Comparison of ENCODE assay signal across 11 mouse cellular contexts in genomic region chr16:31330970-31331369, GRCm38 (mm10). TPM values are rescaled to one million over a fixed set of nuclear protein-coding genes. Genes with fewer than 3 reads are reported as not detected.
DNase-seq lines count a peak whose midpoint lies in the region; ATAC-seq and TF ChIP-seq lines count a peak whose summit lies in the region.
"Not testable (repeated sequence)": the region's sequence is repeated elsewhere in the genome, so short reads cannot be mapped to it uniquely, and the experiment has no call there.
"Had no signal": no experiment of that assay in that cellular context is flagged by ENCODE, and none has a peak within 500 bp of the region (broad histone marks: within the 10 kb centered on the region; RNA-seq: fewer than 3 reads in every experiment).

No protein-coding gene starts in this region.

- not testable (repeated sequence) for H3K9ac ChIP-seq in heart, adult 2 months (ENCODE audit: low read depth, low read length); lung, embryonic 16.5 days (ENCODE audit: low read length)

- not testable (repeated sequence) for TF ChIP-seq CTCF in heart, adult 2 months (IDR thresholded peaks at IDR 0.05)

- DNase-seq in adipocyte (ENCODE audit: low spot score): peak; percentile 78
- DNase-seq in gastrocnemius, postnatal 14 days: peak; percentile 46
- peak; percentile 64 to 70 for DNase-seq in heart, adult 2 months
- peak; percentile 60 for DNase-seq in heart, postnatal 25 days (ENCODE audit: low spot score)
- DNase-seq in kidney, postnatal 25 days: peak; percentile 29 to 56
- DNase-seq in lung, postnatal 36 days: peak; percentile 77

- H3K36me3 ChIP-seq in heart, adult 2 months (ENCODE audit: control insufficient read depth, insufficient read depth, low read length); lung, embryonic 16.5 days (ENCODE audit: control insufficient read depth, insufficient read depth, low read length): not testable (repeated sequence)

- H3K79me2 ChIP-seq in heart, adult 2 months (replicated peaks; ENCODE audit: control insufficient read depth, insufficient read depth, low read length): not testable (repeated sequence)

- H3K4me1 ChIP-seq in heart, adult 2 months (ENCODE audit: control insufficient read depth, insufficient read depth, low read length): peaks cover 13% of the 10 kb centered on the region
- peaks cover 12% of the 10 kb centered on the region for H3K4me1 ChIP-seq in lung, embryonic 16.5 days (replicated peaks; ENCODE audit: control insufficient read depth, insufficient read depth, low read length)

- not testable (repeated sequence) for H3K4me2 ChIP-seq in lung, embryonic 16.5 days (ENCODE audit: low read depth, low read length)

- H3K27ac ChIP-seq in heart, adult 2 months: peak overlapping the region; percentile 36
- not testable (repeated sequence) for H3K27ac ChIP-seq in lung, embryonic 16.5 days (ENCODE audit: low read length)

- not testable (repeated sequence) for H3K4me3 ChIP-seq in heart, adult 2 months; lung, embryonic 16.5 days (ENCODE audit: low read length)

- TF ChIP-seq POLR2A in heart, adult 2 months (IDR thresholded peaks at IDR 0.05; ENCODE audit: insufficient read depth, low read depth, low read length): not testable (repeated sequence)

- ATAC-seq in lung, embryonic 16.5 days (ENCODE audit: low read depth): peak; percentile 65

- intact Hi-C loops in gastrocnemius, postnatal 14 days (cut with DNase I; ENCODE audit: low total_unique reads); heart, adult 2 months (cut with DNase I); heart, postnatal 25 days (cut with DNase I): not testable (repeated sequence)

- H3K9me3 ChIP-seq in lung, embryonic 16.5 days (ENCODE audit: control insufficient read depth, low read length): not testable (repeated sequence)

- not testable (repeated sequence) for TF ChIP-seq EP300 in heart, adult 2 months (IDR thresholded peaks at IDR 0.05; ENCODE audit: insufficient read depth, low read depth, low read length)

- 44% methylated on average over 6 of the region's 6 CpGs for WGBS in heart, adult 2 months
- WGBS in lung, embryonic 16.5 days: 73% methylated on average over 6 of the region's 6 CpGs

- H3K27me3 ChIP-seq in heart, adult 2 months (ENCODE audit: control insufficient read depth, insufficient read depth, low read length); lung, embryonic 16.5 days (ENCODE audit: control insufficient read depth, insufficient read depth, low read depth, low read length): not testable (repeated sequence)

RNA-seq across cellular contexts. Expression of gene Apod, which starts 16.4 kb away (rescaled TPM):
- total RNA-seq in gastrocnemius, postnatal 14 days (2021): 10 to 100 TPM; 11.1 to 24.4 TPM
- 1 to 10 TPM; 5.3 to 7.5 TPM for total RNA-seq in heart, adult 2 months (2021)
- polyA plus RNA-seq in heart, adult 2 months (2012; rRNA removed): 4.4 and 4.7 TPM in 2 replicates
- 1 to 10 TPM; 2.6 to 2.9 TPM for total RNA-seq in heart, postnatal 25 days (2021)
- polyA plus RNA-seq in lung, embryonic 16.5 days (2015; fragmentation: Nextera tagmentation; extraction: Ambion mirVana): 0.38 and 1.2 TPM in 2 replicates
- total RNA-seq: MEL had no signal
- polyA plus RNA-seq: erythroblast, embryonic 14.5 days; liver, embryonic 11.5 days; liver, embryonic 16.5 days had no signal

RNA-seq across cellular contexts. Expression of gene Ppp1r2, which starts 55.9 kb away (rescaled TPM):
- total RNA-seq in gastrocnemius, postnatal 14 days (2021): 10 to 100 TPM; 71.6 to 76.0 TPM
- 10 to 100 TPM; 77.3 to 88.3 TPM for total RNA-seq in heart, adult 2 months (2021)
- 33.1 and 40.6 TPM in 2 replicates for polyA plus RNA-seq in heart, adult 2 months (2012; rRNA removed)
- 10 to 100 TPM; 80.7 to 84.4 TPM for total RNA-seq in heart, postnatal 25 days (2021)
- 110 and 116 TPM in 2 replicates for polyA plus RNA-seq in lung, embryonic 16.5 days (2015; fragmentation: Nextera tagmentation; extraction: Ambion mirVana)
